Mouse (Mus musculus): ENCODE measurements around the gene Cfap299.
"Not testable (repeated sequence)": the region's sequence is repeated elsewhere in the genome, so short reads cannot be mapped to it uniquely, and the experiment has no call there.

Cfap299 gene

GRCm38 (mm10) chr5:98328848-98329624 is at the start of gene Cfap299:
Cfap299 (plus strand) TSS chr5:98329304.
- DNase-seq (ENCODE audit: low spot score), result peak; percentile 63

- no peak for DNase-seq (ENCODE audit: low spot score)
Measured at GRCm38 (mm10) chr5:98281993-98282392, 47.1 kb upstream of the Cfap299 start.

GRCm38 (mm10) chr5:98283696-98284478 is 45.2 kb upstream of the Cfap299 start:
- DNase-seq (ENCODE audit: low spot score), result no peak

GRCm38 (mm10) chr5:98290642-98291041 is 38.5 kb upstream of the Cfap299 start:
- no peak for DNase-seq (ENCODE audit: low spot score)

GRCm38 (mm10) chr5:98292388-98293048 is 36.6 kb upstream of the Cfap299 start:
- no peak for DNase-seq (ENCODE audit: low spot score)

- no peak for DNase-seq (ENCODE audit: low spot score)
Measured at GRCm38 (mm10) chr5:98293049-98293715, 35.9 kb upstream of the Cfap299 start.

- no peak for DNase-seq (ENCODE audit: low spot score)
Measured at GRCm38 (mm10) chr5:98300079-98300478, 29.0 kb upstream of the Cfap299 start.

GRCm38 (mm10) chr5:98305673-98306072 is 23.4 kb upstream of the Cfap299 start:
- DNase-seq (ENCODE audit: low spot score), result no peak

GRCm38 (mm10) chr5:98306528-98306927 is 22.6 kb upstream of the Cfap299 start:
- DNase-seq (ENCODE audit: low spot score), result no peak

- no peak for DNase-seq (ENCODE audit: low spot score)
Measured at GRCm38 (mm10) chr5:98326625-98327024, 2.5 kb upstream of the Cfap299 start.

- DNase-seq (ENCODE audit: low spot score), result not testable (repeated sequence)
Measured at GRCm38 (mm10) chr5:98343751-98344150, 14.6 kb downstream of the Cfap299 start.

- no peak for DNase-seq (ENCODE audit: low spot score)
Measured at GRCm38 (mm10) chr5:98344581-98344980, 15.5 kb downstream of the Cfap299 start.

GRCm38 (mm10) chr5:98346067-98346466 is 17.0 kb downstream of the Cfap299 start:
- no peak for DNase-seq (ENCODE audit: low spot score)

GRCm38 (mm10) chr5:98348605-98349004 is 19.5 kb downstream of the Cfap299 start:
- peak; percentile 57 for DNase-seq (ENCODE audit: low spot score)

GRCm38 (mm10) chr5:98359912-98360311 is 30.8 kb downstream of the Cfap299 start:
- no peak for DNase-seq (ENCODE audit: low spot score)

GRCm38 (mm10) chr5:98360792-98361419 is 31.8 kb downstream of the Cfap299 start:
- no peak for DNase-seq (ENCODE audit: low spot score)

GRCm38 (mm10) chr5:98363428-98363827 is 34.3 kb downstream of the Cfap299 start:
- DNase-seq (ENCODE audit: low spot score), result peak; percentile 15

- DNase-seq (ENCODE audit: low spot score), result no peak
Measured at GRCm38 (mm10) chr5:98365340-98365739, 36.2 kb downstream of the Cfap299 start.

- no peak for DNase-seq (ENCODE audit: low spot score)
Measured at GRCm38 (mm10) chr5:98368822-98369221, 39.7 kb downstream of the Cfap299 start.

GRCm38 (mm10) chr5:98369426-98369825 is 40.3 kb downstream of the Cfap299 start:
- DNase-seq (ENCODE audit: low spot score), result no peak

GRCm38 (mm10) chr5:98376058-98376798 is 47.1 kb downstream of the Cfap299 start:
- DNase-seq (ENCODE audit: low spot score), result no peak

Data from lung, postnatal 25 days (tissue).